Mouse (Mus musculus): ENCODE data around the gene Cd46. TPM values are rescaled to one million over a fixed set of nuclear protein-coding genes. Genes with fewer than 3 reads are reported as not detected.
A peak's percentile ranks its signal among the peaks of the same experiment; 100 is the strongest.

Cd46 gene
- polyA plus RNA-seq (2015; fragmentation: Nextera tagmentation; extraction: Ambion mirVana) = 0.80 and 0.88 TPM in 2 replicates

GRCm38 (mm10) chr1:195092220-195092720, at the start of gene Cd46:
TSS of gene Cd46 (minus strand) at chr1:195092249.
- 3% methylated on average over 14 of the region's 14 CpGs for WGBS
- Histone ChIP-seq H3K9ac (peak within 1 kb of the TSS; percentile 15; the same call in 1 of the 2 replicates), H3K36me3 (0 out of 2 replicates have a peak, but pooled peaks cover 8% of the 10 kb centered on the region), H3K27ac (replicated peaks) (no peak within 1 kb of the TSS), H3K4me2 (replicated peaks) (peak within 1 kb of the TSS; percentile 63), H3K4me1 (peaks cover 9% of the 10 kb centered on the region), H3K4me3 (replicated peaks) (peak within 1 kb of the TSS; percentile 46), H3K27me3 (no peaks in the 10 kb centered on the region), H3K9me3 (replicated peaks) (no peaks in the 10 kb centered on the region)
- ATAC-seq (ENCODE audit: insufficient number of reproducible peaks, low FRiP score, low TSS enrichment, low read depth) = peak; percentile 93

DNA sequence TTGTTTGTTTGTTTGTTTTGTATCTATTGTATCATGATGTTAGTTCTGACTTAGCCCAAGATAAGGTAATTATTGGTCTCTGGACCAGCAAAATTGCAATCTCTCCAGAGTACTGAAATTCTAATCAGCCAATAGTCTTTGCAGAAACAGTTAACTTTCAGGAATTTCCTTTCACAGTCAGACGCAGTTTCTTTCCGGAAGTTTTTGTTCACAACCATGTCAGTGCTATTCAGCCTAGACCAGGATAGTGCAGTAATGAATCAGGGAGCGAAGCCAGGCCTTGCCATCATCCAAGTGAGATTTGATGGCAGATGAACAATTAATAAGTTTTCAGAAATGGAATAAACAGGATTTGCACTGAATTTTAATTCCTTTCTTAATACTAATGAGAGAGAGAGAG, 40.0 kb upstream of the Cd46 start:
- peaks cover 9% of the 10 kb centered on the region for H3K36me3 ChIP-seq
- ATAC-seq (ENCODE audit: insufficient number of reproducible peaks, low FRiP score, low TSS enrichment, low read depth) = no peak
- H3K4me1 ChIP-seq = no peaks in the 10 kb centered on the region
- H3K27me3 ChIP-seq = no peaks in the 10 kb centered on the region
- WGBS = 42% methylated on average over 3 of the region's 3 CpGs
- peak overlapping the region; percentile 47 for H3K4me2 ChIP-seq (replicated peaks)
- no peaks in the 10 kb centered on the region for H3K9me3 ChIP-seq (replicated peaks)
- H3K4me3 ChIP-seq (replicated peaks) = peak overlapping the region; percentile 68
- no peak overlapping the region for H3K9ac ChIP-seq
- H3K27ac ChIP-seq (replicated peaks) = peak overlapping the region; percentile 98; the same call in 1 of the 2 replicates

DNA sequence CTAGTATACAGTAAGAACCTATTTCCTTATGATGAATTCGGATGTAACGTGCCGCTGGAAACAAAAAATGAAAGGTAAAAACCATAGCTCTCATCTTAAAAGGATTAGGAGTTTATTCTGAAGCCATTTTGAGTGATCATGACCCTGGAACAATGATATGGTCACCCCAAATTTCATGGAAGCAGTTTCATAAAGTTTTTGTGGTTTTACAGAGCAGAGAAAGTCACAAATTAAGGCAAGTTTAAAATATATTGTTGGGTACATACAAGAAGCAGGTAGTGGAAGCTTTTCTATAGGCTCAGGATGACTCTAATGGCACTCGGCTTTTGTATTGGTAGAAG, 39.6 kb upstream of the Cd46 start:
- ATAC-seq (ENCODE audit: insufficient number of reproducible peaks, low FRiP score, low TSS enrichment, low read depth) = no peak
- H3K27me3 ChIP-seq = no peaks in the 10 kb centered on the region
- H3K27ac ChIP-seq (replicated peaks) = peak overlapping the region; percentile 98
- peak overlapping the region; percentile 47 for H3K4me2 ChIP-seq (replicated peaks)
- H3K4me3 ChIP-seq (replicated peaks) = peak overlapping the region; percentile 68
- peaks cover 9% of the 10 kb centered on the region for H3K36me3 ChIP-seq
- 24% methylated on average over 4 of the region's 4 CpGs for WGBS
- H3K4me1 ChIP-seq = no peaks in the 10 kb centered on the region
- no peak overlapping the region for H3K9ac ChIP-seq
- H3K9me3 ChIP-seq (replicated peaks) = no peaks in the 10 kb centered on the region

GRCm38 (mm10) chr1:195130953-195131674, 39.1 kb upstream of the Cd46 start, which contains the start of gene Cr1l:
TSS of gene Cr1l (minus strand) at chr1:195131586.
- Histone ChIP-seq H3K9ac (peak within 1 kb of the TSS; percentile 66), H3K27me3 (no peaks in the 10 kb centered on the region), H3K4me2 (replicated peaks) (peak within 1 kb of the TSS; percentile 47), H3K4me3 (replicated peaks) (peak within 1 kb of the TSS; percentile 68), H3K4me1 (no peaks in the 10 kb centered on the region), H3K9me3 (replicated peaks) (no peaks in the 10 kb centered on the region), H3K36me3 (peaks cover 9% of the 10 kb centered on the region), H3K27ac (replicated peaks) (peak within 1 kb of the TSS; percentile 98)
- WGBS = under 1% methylated on average over 31 of the region's 31 CpGs
- ATAC-seq (ENCODE audit: insufficient number of reproducible peaks, low FRiP score, low TSS enrichment, low read depth) = peak; percentile 98

- no peaks in the 10 kb centered on the region for H3K9me3 ChIP-seq (replicated peaks)
- no peak for ATAC-seq (ENCODE audit: insufficient number of reproducible peaks, low FRiP score, low TSS enrichment, low read depth)
- peak overlapping the region; percentile 68 for H3K4me3 ChIP-seq (replicated peaks)
- 13% methylated on average over 2 of the region's 2 CpGs for WGBS
- no peaks in the 10 kb centered on the region for H3K4me1 ChIP-seq
- H3K9ac ChIP-seq = peak overlapping the region; percentile 66; the same call in 1 of the 2 replicates
- H3K36me3 ChIP-seq = peaks cover 9% of the 10 kb centered on the region
- H3K4me2 ChIP-seq (replicated peaks) = peak overlapping the region; percentile 47
- peak overlapping the region; percentile 98 for H3K27ac ChIP-seq (replicated peaks)
- H3K27me3 ChIP-seq = no peaks in the 10 kb centered on the region
These were observed 38.4 kb upstream of the Cd46 start for GRCm38 (mm10) chr1:195130479-195130878.

DNA sequence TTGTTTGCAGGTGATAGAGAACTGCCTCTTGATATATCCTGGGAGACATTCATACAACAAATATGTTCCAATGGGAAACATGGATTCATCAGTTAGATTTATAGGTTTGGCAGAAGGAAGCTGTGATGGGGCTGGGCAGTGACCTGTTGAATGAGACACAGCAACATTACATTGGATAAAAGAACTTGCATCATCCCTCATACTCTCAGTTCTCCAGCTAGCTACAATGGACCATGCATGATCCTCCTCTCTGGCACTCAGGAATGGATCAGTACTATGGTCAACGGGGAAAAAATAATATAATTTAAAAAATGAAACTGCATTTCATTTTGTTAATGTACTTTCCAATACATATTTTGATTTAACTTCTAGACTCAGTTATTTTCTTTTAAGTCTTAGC, 37.8 kb upstream of the Cd46 start:
- H3K9me3 ChIP-seq (replicated peaks) = no peaks in the 10 kb centered on the region
- WGBS = 79% methylated on average over 1 of the region's 1 CpGs
- no peaks in the 10 kb centered on the region for H3K27me3 ChIP-seq
- no peak overlapping the region for H3K27ac ChIP-seq (replicated peaks)
- no peak overlapping the region for H3K4me2 ChIP-seq (replicated peaks)
- no peak for ATAC-seq (ENCODE audit: insufficient number of reproducible peaks, low FRiP score, low TSS enrichment, low read depth)
- H3K9ac ChIP-seq = no peak overlapping the region
- H3K4me1 ChIP-seq = no peaks in the 10 kb centered on the region
- H3K4me3 ChIP-seq (replicated peaks) = no peak overlapping the region
- peaks cover 9% of the 10 kb centered on the region for H3K36me3 ChIP-seq

- H3K9me3 ChIP-seq (replicated peaks) = no peaks in the 10 kb centered on the region
- no peak overlapping the region for H3K9ac ChIP-seq
- 89% methylated on average over 1 of the region's 1 CpGs for WGBS
- H3K27me3 ChIP-seq = no peaks in the 10 kb centered on the region
- H3K4me2 ChIP-seq (replicated peaks) = no peak overlapping the region
- H3K4me3 ChIP-seq (replicated peaks) = no peak overlapping the region
- H3K27ac ChIP-seq (replicated peaks) = no peak overlapping the region
- ATAC-seq (ENCODE audit: insufficient number of reproducible peaks, low FRiP score, low TSS enrichment, low read depth) = no peak
- peaks cover 34% of the 10 kb centered on the region for H3K36me3 ChIP-seq
- H3K4me1 ChIP-seq = no peaks in the 10 kb centered on the region
These were observed 22.4 kb upstream of the Cd46 start for GRCm38 (mm10) chr1:195114414-195114813.

DNA sequence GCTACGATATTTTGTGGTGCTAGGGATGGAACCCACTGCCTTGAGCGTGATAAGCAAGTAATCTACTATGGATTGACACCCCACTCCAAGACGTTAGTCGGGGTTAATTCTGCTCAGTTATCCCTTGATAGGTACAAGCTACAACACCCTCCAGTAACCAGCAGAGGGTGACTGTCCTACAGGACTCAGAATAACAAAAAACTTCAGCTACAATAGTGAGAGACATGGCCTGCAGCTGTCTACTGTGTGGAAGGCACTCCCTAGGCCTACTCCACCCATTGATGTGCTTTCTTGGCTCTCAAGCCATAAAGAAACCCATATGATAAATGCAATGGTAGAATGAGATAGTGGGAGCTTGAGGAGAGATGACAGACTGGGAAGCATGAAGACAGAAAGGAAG, 21.6 kb upstream of the Cd46 start:
- no peak for ATAC-seq (ENCODE audit: insufficient number of reproducible peaks, low FRiP score, low TSS enrichment, low read depth)
- Histone ChIP-seq H3K4me2 (replicated peaks) (no peak overlapping the region), H3K4me1 (no peaks in the 10 kb centered on the region), H3K36me3 (peaks cover 34% of the 10 kb centered on the region), H3K9me3 (replicated peaks) (no peaks in the 10 kb centered on the region), H3K4me3 (replicated peaks) (no peak overlapping the region), H3K9ac (no peak overlapping the region), H3K27ac (replicated peaks) (no peak overlapping the region), H3K27me3 (no peaks in the 10 kb centered on the region)
- 93% methylated on average over 4 of the region's 4 CpGs for WGBS

GRCm38 (mm10) chr1:195100693-195101092, 8.6 kb upstream of the Cd46 start:
- Histone ChIP-seq H3K4me1 (no peaks in the 10 kb centered on the region), H3K27ac (replicated peaks) (no peak overlapping the region), H3K27me3 (no peaks in the 10 kb centered on the region), H3K9me3 (replicated peaks) (no peaks in the 10 kb centered on the region), H3K9ac (no peak overlapping the region), H3K4me3 (replicated peaks) (no peak overlapping the region), H3K4me2 (replicated peaks) (no peak overlapping the region), H3K36me3 (peaks cover 34% of the 10 kb centered on the region)
- WGBS = 78% methylated on average over 4 of the region's 4 CpGs
- ATAC-seq (ENCODE audit: insufficient number of reproducible peaks, low FRiP score, low TSS enrichment, low read depth) = no peak

- H3K9me3 ChIP-seq (replicated peaks) = no peaks in the 10 kb centered on the region
- 94% methylated on average over 1 of the region's 1 CpGs for WGBS
- H3K36me3 ChIP-seq = peaks cover 24% of the 10 kb centered on the region; the same call in 1 of the 2 replicates
- no peak overlapping the region for H3K9ac ChIP-seq
- no peak for ATAC-seq (ENCODE audit: insufficient number of reproducible peaks, low FRiP score, low TSS enrichment, low read depth)
- H3K27me3 ChIP-seq = no peaks in the 10 kb centered on the region
- no peaks in the 10 kb centered on the region for H3K4me1 ChIP-seq
- no peak overlapping the region for H3K4me2 ChIP-seq (replicated peaks)
- no peak overlapping the region for H3K27ac ChIP-seq (replicated peaks)
- no peak overlapping the region for H3K4me3 ChIP-seq (replicated peaks)
These were observed 6.0 kb upstream of the Cd46 start for GRCm38 (mm10) chr1:195098004-195098403.

- Histone ChIP-seq H3K4me2 (replicated peaks) (peak overlapping the region; percentile 63), H3K36me3 (0 out of 2 replicates have a peak, but pooled peaks cover 3% of the 10 kb centered on the region), H3K4me1 (peaks cover 9% of the 10 kb centered on the region), H3K27me3 (no peaks in the 10 kb centered on the region), H3K9ac (peak overlapping the region; percentile 3; the same call in 1 of the 2 replicates), H3K4me3 (replicated peaks) (peak overlapping the region; percentile 46), H3K27ac (replicated peaks) (no peak overlapping the region), H3K9me3 (replicated peaks) (no peaks in the 10 kb centered on the region)
- WGBS = 17% methylated on average over 11 of the region's 11 CpGs
- ATAC-seq (ENCODE audit: insufficient number of reproducible peaks, low FRiP score, low TSS enrichment, low read depth) = peak; percentile 60; the same call in 1 of the 2 replicates
These were observed 290 bp downstream of the Cd46 start for GRCm38 (mm10) chr1:195091699-195092219.

Data from embryonic facial prominence, embryonic 15.5 days (tissue).